21 mouse cellular contexts compared by ENCODE assay signal in the genomic region with DNA sequence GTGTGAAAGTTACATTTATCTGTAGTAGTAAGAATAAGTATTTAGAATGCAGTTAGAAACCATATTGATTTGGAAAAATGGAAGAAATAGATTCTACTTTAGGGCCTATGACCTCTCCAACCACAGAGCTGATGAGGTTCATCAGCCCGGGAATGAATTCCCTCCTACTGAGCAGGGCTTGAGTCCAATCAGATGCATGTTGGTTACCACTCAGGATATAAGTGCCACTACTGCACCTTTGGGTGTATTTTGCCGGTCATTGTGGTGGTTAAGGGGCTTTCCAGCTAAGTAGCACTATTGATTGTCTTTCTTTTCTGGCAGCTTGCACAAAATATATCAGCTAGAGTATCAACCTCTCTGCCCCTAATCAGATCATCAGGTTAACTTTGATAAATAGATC.
DNase-seq lines count a peak whose midpoint lies in the region; ATAC-seq and TF ChIP-seq lines count a peak whose summit lies in the region.
"Had no signal": no experiment of that assay in that cellular context is flagged by ENCODE, and none has a peak within 500 bp of the region (broad histone marks: within the 10 kb centered on the region; RNA-seq: fewer than 3 reads in every experiment).

No protein-coding gene starts in this region.

- dilution Hi-C loops in CH12.LX (cut with MboI; ENCODE audit: extremely low pct_ligation_motif_present, extremely low pct_unique_long_range_greater_than_20kb, low sequenced_read_pairs) = no loop called here

- no peaks in the 10 kb centered on the region for H3K79me2 ChIP-seq in CH12.LX (replicated peaks; ENCODE audit: control insufficient read depth, extremely low read depth, insufficient read depth, poor library complexity, severe bottlenecking)

- H3K9me3 ChIP-seq in CH12.LX (replicated peaks; ENCODE audit: low read length) = no peaks in the 10 kb centered on the region
- no peaks in the 10 kb centered on the region for H3K9me3 ChIP-seq in kidney, embryonic 15.5 days (replicated peaks)
- no peaks in the 10 kb centered on the region for H3K9me3 ChIP-seq in hindbrain, embryonic 11.5 days (ENCODE audit: control insufficient read depth, low read length)
- H3K9me3 ChIP-seq: embryonic facial prominence, embryonic 10.5 days; embryonic facial prominence, embryonic 12.5 days; forebrain, embryonic 13.5 days; forebrain, embryonic 15.5 days had no signal

- H3K4me3 ChIP-seq in CH12.LX (replicated peaks in 1 of 3; ENCODE audit: low read depth in 2 of 3, low read length in 2 of 3, poor library complexity in 1 of 3) = no peak overlapping the region
- H3K4me3 ChIP-seq in kidney, embryonic 15.5 days (replicated peaks) = no peak overlapping the region
- H3K4me3 ChIP-seq in hindbrain, embryonic 11.5 days (ENCODE audit: low read depth, low read length) = no peak overlapping the region
- H3K4me3 ChIP-seq: embryonic facial prominence, embryonic 10.5 days; embryonic facial prominence, embryonic 12.5 days; forebrain, embryonic 13.5 days; forebrain, embryonic 15.5 days had no signal

- ATAC-seq in hematopoietic stem cell, adult 5-6 weeks (replicated peaks in 1 of 2; ENCODE audit: insufficient read depth in 1 of 2, low FRiP score in 2 of 2, low TSS enrichment in 1 of 2, low read depth in 1 of 2, poor library complexity in 2 of 2, severe bottlenecking in 2 of 2) = peak; percentile 32 to 69; a peak in 3 of 4 replicates
- no peak for ATAC-seq in kidney, embryonic 15.5 days (replicated peaks; ENCODE audit: low FRiP score)
- no peak for ATAC-seq in hindbrain, embryonic 11.5 days (ENCODE audit: low FRiP score)
- ATAC-seq: CD4-positive, CD25-positive, alpha-beta regulatory T cell, adult 4 months; forebrain, embryonic 13.5 days; forebrain, embryonic 15.5 days; forebrain, postnatal 0 days had no signal

- no peak for TF ChIP-seq POLR2A in CH12.LX (IDR thresholded peaks at IDR 0.05; ENCODE audit: low read depth, low read length)

- TF ChIP-seq EP300 in CH12.LX (IDR thresholded peaks at IDR 0.05; ENCODE audit: low read length) = no peak

- 81% methylated on average over 2 of the region's 2 CpGs for WGBS in kidney, embryonic 15.5 days
- WGBS in hindbrain, embryonic 11.5 days = 76% methylated on average over 2 of the region's 2 CpGs

- in situ Hi-C loops in CH12.LX (cut with MboI; ENCODE audit: low pct_ligation_motif_present, low pct_unique_long_range_greater_than_20kb, low sequenced_read_pairs) = loop anchor here (10.0 to 25.0 kb wide), 2 partner anchors 112 to 294 kb away; no protein-coding TSS in a partner anchor

- no peaks in the 10 kb centered on the region for H3K27me3 ChIP-seq in CH12.LX (replicated peaks)
- no peaks in the 10 kb centered on the region for H3K27me3 ChIP-seq in kidney, embryonic 15.5 days
- H3K27me3 ChIP-seq in hindbrain, embryonic 11.5 days (ENCODE audit: control insufficient read depth, insufficient read depth, low read length) = no peaks in the 10 kb centered on the region
- H3K27me3 ChIP-seq: embryonic facial prominence, embryonic 12.5 days; forebrain, embryonic 13.5 days; forebrain, embryonic 15.5 days had no signal

- no peak overlapping the region for H3K9ac ChIP-seq in CH12.LX (ENCODE audit: insufficient read depth, low read depth)
- no peak overlapping the region for H3K9ac ChIP-seq in kidney, embryonic 15.5 days
- H3K9ac ChIP-seq in hindbrain, embryonic 11.5 days (ENCODE audit: low read depth, low read length) = no peak overlapping the region
- H3K9ac ChIP-seq: embryonic facial prominence, embryonic 12.5 days; forebrain, embryonic 13.5 days; forebrain, embryonic 15.5 days; forebrain, postnatal 0 days had no signal

- TF ChIP-seq CTCF in CH12.LX (conservative IDR thresholded peaks at IDR 0.05 in 1 of 2, IDR thresholded peaks at IDR 0.05 in 1 of 2; ENCODE audit: low read depth in 2 of 2, low read length in 2 of 2) = no peak

- no peak for TF ChIP-seq RAD21 in CH12.LX (IDR thresholded peaks at IDR 0.05; ENCODE audit: low read depth, low read length)

- peak; percentile 34 for DNase-seq in A20 (ENCODE audit: low read depth, low spot score)
- peak; percentile 53 for DNase-seq in CH12.LX (ENCODE audit: extremely low read depth)
- no peak for DNase-seq in hindbrain, embryonic 11.5 days (ENCODE audit: low spot score)
- DNase-seq: adrenal gland, adult 2 months; adrenal gland, postnatal 10 days; adrenal gland, postnatal 25 days; B cell, adult 2 months; cerebellum, adult 11 months; cerebellum, adult 18-20 months; cerebellum, adult 8-10 months; cerebellum, adult 9-11 months; cerebellum, postnatal 14 days; cerebellum, postnatal 36 days; forebrain, postnatal 0 days had no signal

- H3K36me3 ChIP-seq in CH12.LX (replicated peaks in 1 of 2; ENCODE audit: control insufficient read depth in 1 of 2, insufficient read depth in 1 of 2, low read length in 1 of 2) = no peaks in the 10 kb centered on the region
- H3K36me3 ChIP-seq in kidney, embryonic 15.5 days = no peaks in the 10 kb centered on the region
- no peaks in the 10 kb centered on the region for H3K36me3 ChIP-seq in hindbrain, embryonic 11.5 days (ENCODE audit: control insufficient read depth, insufficient read depth, low read length)
- H3K36me3 ChIP-seq: embryonic facial prominence, embryonic 10.5 days; embryonic facial prominence, embryonic 12.5 days; forebrain, embryonic 15.5 days had no signal

- peaks cover 0 to 33% of the 10 kb centered on the region in 2 experiments; a peak in 3 of 4 replicates for H3K4me1 ChIP-seq in CH12.LX (ENCODE audit: control insufficient read depth in 1 of 2, insufficient read depth in 2 of 2)
- H3K4me1 ChIP-seq in kidney, embryonic 15.5 days = peaks cover 6% of the 10 kb centered on the region
- no peaks in the 10 kb centered on the region for H3K4me1 ChIP-seq in hindbrain, embryonic 11.5 days (replicated peaks; ENCODE audit: control insufficient read depth, insufficient read depth, low read length)
- H3K4me1 ChIP-seq: embryonic facial prominence, embryonic 10.5 days; embryonic facial prominence, embryonic 12.5 days; forebrain, embryonic 13.5 days; forebrain, embryonic 15.5 days had no signal

- H3K27ac ChIP-seq in CH12.LX (ENCODE audit: insufficient read depth, low read depth) = no peak overlapping the region
- H3K27ac ChIP-seq in kidney, embryonic 15.5 days = no peak overlapping the region
- no peak overlapping the region for H3K27ac ChIP-seq in hindbrain, embryonic 11.5 days (ENCODE audit: low read depth, low read length)
- H3K27ac ChIP-seq: embryonic facial prominence, embryonic 10.5 days; embryonic facial prominence, embryonic 12.5 days; forebrain, embryonic 13.5 days; forebrain, embryonic 15.5 days had no signal

- H3K4me2 ChIP-seq in CH12.LX (ENCODE audit: insufficient read depth, low read depth, poor library complexity, severe bottlenecking) = no peak overlapping the region
- H3K4me2 ChIP-seq in kidney, embryonic 15.5 days = no peak overlapping the region
- no peak overlapping the region for H3K4me2 ChIP-seq in hindbrain, embryonic 11.5 days (replicated peaks; ENCODE audit: low read depth, low read length)
- H3K4me2 ChIP-seq: embryonic facial prominence, embryonic 12.5 days; forebrain, embryonic 13.5 days; forebrain, embryonic 15.5 days had no signal

TF ChIP-seq in CH12.LX, 34 proteins besides CTCF, POLR2A, EP300 and RAD21:
- TF ChIP-seq UBTF (IDR thresholded peaks at IDR 0.05; ENCODE audit: low read depth, low read length) (no peak), NELFE (IDR thresholded peaks at IDR 0.05; ENCODE audit: low read depth, low read length) (no peak), CHD2 (IDR thresholded peaks at IDR 0.05; ENCODE audit: low read length) (no peak), ZKSCAN1 (IDR thresholded peaks at IDR 0.05; ENCODE audit: borderline replicate concordance, low read depth, low read length) (no peak), POLR2AphosphoS2 (IDR thresholded peaks at IDR 0.05; ENCODE audit: low read depth, low read length) (no peak), ZC3H11A (IDR thresholded peaks at IDR 0.05; ENCODE audit: low read depth, low read length) (no peak), E2F4 (IDR thresholded peaks at IDR 0.05; ENCODE audit: insufficient replicate concordance, low read depth, low read length) (no peak), JUND (conservative IDR thresholded peaks at IDR 0.05; ENCODE audit: low read depth, low read length) (no peak), ELF1 (IDR thresholded peaks at IDR 0.05; ENCODE audit: low read depth, low read length) (no peak), MAX (IDR thresholded peaks at IDR 0.05; ENCODE audit: low read length) (no peak), PAX5 (IDR thresholded peaks at IDR 0.05; ENCODE audit: low read length) (no peak), MYC (IDR thresholded peaks at IDR 0.05; ENCODE audit: low read depth, low read length) (no peak), JUN (IDR thresholded peaks at IDR 0.05; ENCODE audit: insufficient read depth, low read depth, low read length) (no peak)

Comparison
In these comparisons a context has a peak if more than half of its experiments do, and no peak if none do; other contexts are left out.
1. ATAC-seq: peak in hematopoietic stem cell, adult 5-6 weeks (2 of 2); none in kidney, embryonic 15.5 days (single experiment) and hindbrain, embryonic 11.5 days (single experiment).